Comparison of ENCODE assay signal across 8 mouse cellular contexts in the genomic region with DNA sequence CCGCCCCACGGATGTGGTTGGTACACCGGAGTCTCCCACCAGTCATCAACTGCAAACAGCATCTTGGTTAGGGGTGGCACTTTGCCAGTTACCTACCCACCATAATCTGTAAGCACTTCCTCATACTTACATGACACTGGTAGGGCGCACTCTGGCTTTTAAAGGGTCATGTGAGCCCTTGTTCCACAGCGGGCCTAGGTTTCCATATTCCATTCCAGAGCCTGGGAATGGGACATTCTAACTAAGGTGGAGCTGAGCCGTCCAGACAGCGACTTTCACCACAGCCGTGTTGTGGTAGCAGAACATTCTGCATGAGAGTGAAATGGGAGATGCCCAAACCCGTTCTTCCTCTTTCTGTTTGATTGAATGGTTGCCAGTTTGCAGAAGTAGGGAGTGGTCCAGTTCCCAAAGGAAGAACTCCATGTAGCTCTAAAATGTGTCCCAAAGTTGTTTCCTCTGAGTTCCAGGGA.
DNase-seq lines count a peak whose midpoint lies in the region; ATAC-seq lines count a peak whose summit lies in the region.
"Had no signal": no experiment of that assay in that cellular context is flagged by ENCODE, and none has a peak within 500 bp of the region (broad histone marks: within the 10 kb centered on the region; RNA-seq: fewer than 3 reads in every experiment).

No protein-coding gene starts in this region.

- DNase-seq in testis, postnatal 14 days (ENCODE audit: low spot score), result peak; percentile 13
- no peak for DNase-seq in testis, postnatal 10 days (ENCODE audit: low spot score)
- DNase-seq in spleen, adult 12 weeks (ENCODE audit: low spot score), result no peak
- DNase-seq in adrenal gland, adult (ENCODE audit: inconsistent age in 2 of 2, low spot score in 1 of 2), result no peak
- no peak for DNase-seq in right cerebral cortex, postnatal 10 days (ENCODE audit: low spot score in 2 of 2)
- DNase-seq: heart, postnatal 4 days had no signal

- ATAC-seq in hematopoietic stem cell, adult 5-6 weeks (replicated peaks in 1 of 2; ENCODE audit: insufficient read depth in 1 of 2, low FRiP score in 2 of 2, low TSS enrichment in 1 of 2, low read depth in 1 of 2, poor library complexity in 2 of 2, severe bottlenecking in 2 of 2), result peak; percentile 87 to 90
- ATAC-seq in monocyte, adult 5-6 weeks (replicated peaks; ENCODE audit: insufficient number of reproducible peaks, low FRiP score, low TSS enrichment, poor library complexity, severe bottlenecking), result peak; percentile 55; the same call in 1 of the 2 replicates
